Mouse (Mus musculus): ENCODE data around the gene Rps6ka2. TPM values are rescaled to one million over a fixed set of nuclear protein-coding genes. Genes with fewer than 3 reads are reported as not detected.
A peak's percentile ranks its signal among the peaks of the same experiment; 100 is the strongest.
"Not testable (repeated sequence)": the region's sequence is repeated elsewhere in the genome, so short reads cannot be mapped to it uniquely, and the experiment has no call there.

The Rps6ka2 gene
- 1.7 and 1.8 TPM in 2 replicates for polyA plus RNA-seq (2015; fragmentation: Nextera tagmentation; extraction: Ambion mirVana)

GRCm38 (mm10) chr17:7169627-7170303 lies at the start of gene Rps6ka2:
TSS of gene Rps6ka2 (plus strand) at chr17:7170115.
- peak within 1 kb of the TSS; percentile 93 for H3K4me2 ChIP-seq (replicated peaks; ENCODE audit: low read depth)
- 0 out of 2 replicates have a peak, but pooled peaks cover 8% of the 10 kb centered on the region for H3K4me1 ChIP-seq (replicated peaks; ENCODE audit: control insufficient read depth, insufficient read depth, low read length)
- no peaks in the 10 kb centered on the region for H3K27me3 ChIP-seq (replicated peaks; ENCODE audit: control insufficient read depth, insufficient read depth, low read length)
- WGBS, result under 1% methylated on average over 53 of the region's 56 CpGs
- no peaks in the 10 kb centered on the region for H3K36me3 ChIP-seq (ENCODE audit: control insufficient read depth, insufficient read depth)
- no peak for TF ChIP-seq CTCF (IDR thresholded peaks at IDR 0.05; ENCODE audit: low read depth)
- H3K27ac ChIP-seq (ENCODE audit: low read depth, low read length), result peak within 1 kb of the TSS; percentile 54
- peak within 1 kb of the TSS; percentile 79 for H3K4me3 ChIP-seq (ENCODE audit: low read depth, low read length)
- H3K9ac ChIP-seq (ENCODE audit: low read depth, low read length), result peak within 1 kb of the TSS; percentile 55; the same call in 1 of the 2 replicates
- H3K9me3 ChIP-seq (ENCODE audit: control insufficient read depth), result no peaks in the 10 kb centered on the region
- peak; percentile 100 for ATAC-seq

DNA sequence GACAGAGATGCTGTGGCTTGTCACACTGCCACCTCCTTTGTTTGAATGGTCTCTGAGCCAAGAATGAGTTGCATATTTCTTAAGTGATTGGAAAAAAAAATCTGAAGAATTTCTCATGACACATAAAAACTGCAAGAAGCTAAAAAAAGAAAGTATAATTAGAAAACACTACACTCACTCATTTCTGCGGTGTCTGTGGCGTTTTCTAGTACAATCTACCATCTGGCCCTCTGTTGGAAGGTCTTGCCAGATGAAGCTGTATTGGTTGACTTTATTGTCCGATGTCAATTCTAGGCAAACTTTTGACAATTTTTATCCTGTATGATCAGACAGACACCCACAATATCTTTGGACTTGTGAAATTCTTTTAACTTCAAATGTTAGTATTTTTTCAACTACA lies 49.1 kb upstream of the Rps6ka2 start:
- H3K4me2 ChIP-seq (replicated peaks; ENCODE audit: low read depth); H3K4me1 ChIP-seq (replicated peaks; ENCODE audit: control insufficient read depth, insufficient read depth, low read length); ATAC-seq; H3K27me3 ChIP-seq (replicated peaks; ENCODE audit: control insufficient read depth, insufficient read depth, low read length); H3K9ac ChIP-seq (ENCODE audit: low read depth, low read length); H3K9me3 ChIP-seq (ENCODE audit: control insufficient read depth); H3K36me3 ChIP-seq (ENCODE audit: control insufficient read depth, insufficient read depth); H3K27ac ChIP-seq (ENCODE audit: low read depth, low read length); H3K4me3 ChIP-seq (ENCODE audit: low read depth, low read length): not testable (repeated sequence)
- 83% methylated on average over 3 of the region's 3 CpGs for WGBS

DNA sequence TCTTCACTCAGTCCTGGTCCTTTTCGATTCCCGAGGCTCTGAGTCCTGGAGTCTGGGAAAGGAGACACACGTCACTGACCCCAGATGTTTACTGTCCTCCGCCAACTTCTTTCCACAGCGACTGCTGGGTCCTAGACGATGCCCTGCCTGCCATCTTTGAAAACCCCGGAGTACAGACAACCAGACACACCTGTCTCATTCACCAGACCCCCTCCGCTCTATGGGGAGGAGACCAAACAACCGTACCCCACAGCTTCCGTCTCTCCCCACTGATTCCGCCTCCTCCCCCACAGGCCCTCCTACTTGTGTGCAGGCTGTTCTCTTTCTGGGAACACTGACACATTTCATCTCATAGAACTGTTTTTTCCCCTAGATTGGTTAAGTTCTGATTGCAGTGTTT lies 47.4 kb upstream of the Rps6ka2 start:
- not testable (repeated sequence) for H3K4me3 ChIP-seq (ENCODE audit: low read depth, low read length); H3K9me3 ChIP-seq (ENCODE audit: control insufficient read depth); H3K4me1 ChIP-seq (replicated peaks; ENCODE audit: control insufficient read depth, insufficient read depth, low read length); H3K4me2 ChIP-seq (replicated peaks; ENCODE audit: low read depth); ATAC-seq; H3K27me3 ChIP-seq (replicated peaks; ENCODE audit: control insufficient read depth, insufficient read depth, low read length); H3K36me3 ChIP-seq (ENCODE audit: control insufficient read depth, insufficient read depth); H3K27ac ChIP-seq (ENCODE audit: low read depth, low read length); H3K9ac ChIP-seq (ENCODE audit: low read depth, low read length)
- 68% methylated on average over 11 of the region's 11 CpGs for WGBS

- not testable (repeated sequence) for H3K9me3 ChIP-seq (ENCODE audit: control insufficient read depth); H3K27ac ChIP-seq (ENCODE audit: low read depth, low read length); H3K4me1 ChIP-seq (replicated peaks; ENCODE audit: control insufficient read depth, insufficient read depth, low read length); H3K9ac ChIP-seq (ENCODE audit: low read depth, low read length); ATAC-seq; H3K4me3 ChIP-seq (ENCODE audit: low read depth, low read length); H3K27me3 ChIP-seq (replicated peaks; ENCODE audit: control insufficient read depth, insufficient read depth, low read length); H3K36me3 ChIP-seq (ENCODE audit: control insufficient read depth, insufficient read depth); H3K4me2 ChIP-seq (replicated peaks; ENCODE audit: low read depth)
- 83% methylated on average over 7 of the region's 10 CpGs for WGBS
These were observed 43.4 kb upstream of the Rps6ka2 start for GRCm38 (mm10) chr17:7126475-7126874.

DNA sequence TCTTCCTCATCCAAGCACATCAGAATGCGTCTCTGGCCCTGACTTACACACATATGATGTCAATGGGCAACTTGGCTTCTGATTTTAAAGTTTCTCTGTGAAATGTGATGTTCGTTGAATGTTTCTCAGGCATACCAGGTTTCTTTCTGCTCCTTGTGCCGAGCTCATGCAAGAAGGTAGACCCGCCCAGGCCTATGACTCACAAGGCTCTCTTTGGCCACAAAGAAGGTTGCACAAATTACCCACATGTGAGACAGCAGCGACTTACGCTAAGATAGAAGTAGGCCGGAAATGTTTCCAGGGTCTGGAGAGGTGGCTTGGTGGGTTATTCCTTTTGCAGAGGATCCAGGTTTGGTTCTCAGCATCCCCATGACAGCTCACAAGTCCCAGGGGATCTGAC lies 35.9 kb upstream of the Rps6ka2 start:
- no CpG with 5 or more reads among the region's 7 CpGs for WGBS
- not testable (repeated sequence) for H3K27ac ChIP-seq (ENCODE audit: low read depth, low read length); H3K4me1 ChIP-seq (replicated peaks; ENCODE audit: control insufficient read depth, insufficient read depth, low read length); H3K4me2 ChIP-seq (replicated peaks; ENCODE audit: low read depth); H3K9ac ChIP-seq (ENCODE audit: low read depth, low read length); H3K4me3 ChIP-seq (ENCODE audit: low read depth, low read length); ATAC-seq; H3K27me3 ChIP-seq (replicated peaks; ENCODE audit: control insufficient read depth, insufficient read depth, low read length); H3K9me3 ChIP-seq (ENCODE audit: control insufficient read depth); H3K36me3 ChIP-seq (ENCODE audit: control insufficient read depth, insufficient read depth)

GRCm38 (mm10) chr17:7135277-7135676 lies 34.6 kb upstream of the Rps6ka2 start:
- not testable (repeated sequence) for H3K9ac ChIP-seq (ENCODE audit: low read depth, low read length); H3K4me2 ChIP-seq (replicated peaks; ENCODE audit: low read depth); H3K27ac ChIP-seq (ENCODE audit: low read depth, low read length); H3K4me1 ChIP-seq (replicated peaks; ENCODE audit: control insufficient read depth, insufficient read depth, low read length); H3K9me3 ChIP-seq (ENCODE audit: control insufficient read depth); H3K27me3 ChIP-seq (replicated peaks; ENCODE audit: control insufficient read depth, insufficient read depth, low read length); H3K36me3 ChIP-seq (ENCODE audit: control insufficient read depth, insufficient read depth); ATAC-seq; H3K4me3 ChIP-seq (ENCODE audit: low read depth, low read length)
- 87% methylated on average over 7 of the region's 8 CpGs for WGBS
